Mouse (Mus musculus): ENCODE results near the gene Tmem59l. TPM values are rescaled to one million over a fixed set of nuclear protein-coding genes. Genes with fewer than 3 reads are reported as not detected.

Gene Tmem59l
- polyA plus RNA-seq, 1 experiment, result 1.3 TPM

DNA sequence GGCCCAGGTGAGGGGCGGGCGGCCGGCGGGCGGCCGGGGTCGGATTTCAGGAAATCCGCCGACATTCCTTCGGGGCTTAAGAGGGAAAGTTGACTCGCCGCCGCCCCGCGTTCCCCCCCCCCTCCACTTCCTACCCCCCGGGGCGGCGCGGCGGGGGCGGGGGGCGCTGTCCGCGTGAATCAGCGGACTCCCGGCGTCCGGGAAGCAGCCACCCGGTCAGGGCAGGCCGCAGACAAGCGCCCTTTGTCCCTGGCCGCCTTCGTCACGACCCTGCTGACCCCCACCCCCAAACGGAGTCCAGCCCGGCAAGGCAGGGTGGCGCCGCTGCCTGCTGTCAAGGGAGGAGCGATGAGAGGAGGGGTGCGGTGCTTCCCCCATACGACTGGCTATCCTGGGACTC is 2.4 kb upstream of the Tmem59l start:
- H3K4me1 ChIP-seq (ENCODE audit: control insufficient read depth, insufficient read depth, low read length), result no peaks in the 10 kb centered on the region
- no peak overlapping the region for H3K4me3 ChIP-seq (replicated peaks; ENCODE audit: control insufficient read depth, low read depth, low read length)
- no peak for TF ChIP-seq POLR2A (IDR thresholded peaks at IDR 0.05; ENCODE audit: borderline replicate concordance, control insufficient read depth, low read depth, low read length)
- TF ChIP-seq CTCF (IDR thresholded peaks at IDR 0.05; ENCODE audit: control insufficient read depth, insufficient read depth, low read length), result no peak
- no peak overlapping the region for H3K27ac ChIP-seq (ENCODE audit: control insufficient read depth, insufficient read depth, low read depth, low read length, poor library complexity)
- WGBS, result 3% methylated on average over 41 of the region's 41 CpGs

GRCm38 (mm10) chr8:70488931-70489470 is 1.8 kb upstream of the Tmem59l start:
- 2% methylated on average over 14 of the region's 14 CpGs for WGBS
- TF ChIP-seq CTCF (IDR thresholded peaks at IDR 0.05; ENCODE audit: control insufficient read depth, insufficient read depth, low read length) (no peak), POLR2A (IDR thresholded peaks at IDR 0.05; ENCODE audit: borderline replicate concordance, control insufficient read depth, low read depth, low read length) (no peak)
- Histone ChIP-seq H3K4me3 (replicated peaks; ENCODE audit: control insufficient read depth, low read depth, low read length) (no peak overlapping the region), H3K27ac (ENCODE audit: control insufficient read depth, insufficient read depth, low read depth, low read length, poor library complexity) (no peak overlapping the region), H3K4me1 (ENCODE audit: control insufficient read depth, insufficient read depth, low read length) (no peaks in the 10 kb centered on the region)

DNA sequence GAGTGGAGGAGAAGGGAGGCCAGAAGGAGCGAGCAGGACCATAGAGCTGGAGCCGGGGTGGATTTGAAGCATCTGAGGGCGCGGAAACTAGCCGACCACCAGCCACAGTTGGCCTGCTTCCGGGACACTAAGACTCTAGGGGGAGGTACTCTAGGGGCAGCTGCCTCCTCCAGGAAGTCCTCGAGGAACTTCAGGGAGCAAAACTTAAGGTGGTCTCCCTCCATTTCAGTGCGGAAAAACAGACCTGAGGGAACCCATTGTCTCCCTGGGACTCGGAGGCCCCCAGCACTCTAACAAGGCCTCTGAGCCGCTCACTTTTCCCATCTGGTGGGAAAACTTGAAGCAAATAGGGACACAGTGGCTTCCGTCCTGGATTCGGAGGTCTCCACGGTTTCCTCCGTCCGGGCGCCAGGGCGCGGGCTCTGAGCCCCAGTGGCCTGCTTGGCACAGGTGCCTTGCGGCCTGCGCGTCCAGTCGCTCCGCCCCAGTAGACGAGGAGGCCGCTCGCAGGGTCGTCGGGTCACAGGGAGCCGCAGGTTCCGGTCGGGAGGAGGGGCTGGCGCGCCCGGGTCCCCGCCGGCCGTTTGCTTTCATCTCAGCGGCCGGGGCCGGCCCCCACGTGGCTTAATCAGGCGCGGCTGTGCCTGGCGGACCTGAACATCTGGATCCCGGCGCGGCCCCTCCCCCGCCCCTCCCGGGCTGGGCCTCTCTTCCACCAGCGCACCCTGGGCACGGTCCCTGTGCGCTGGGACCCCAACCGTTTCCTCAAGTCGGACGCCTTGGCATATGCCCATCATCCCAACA is 1.0 kb upstream of the Tmem59l start:
- no peak overlapping the region for H3K27ac ChIP-seq (ENCODE audit: control insufficient read depth, insufficient read depth, low read depth, low read length, poor library complexity)
- TF ChIP-seq CTCF (IDR thresholded peaks at IDR 0.05; ENCODE audit: control insufficient read depth, insufficient read depth, low read length) (no peak), POLR2A (IDR thresholded peaks at IDR 0.05; ENCODE audit: borderline replicate concordance, control insufficient read depth, low read depth, low read length) (no peak)
- H3K4me3 ChIP-seq (replicated peaks; ENCODE audit: control insufficient read depth, low read depth, low read length), result no peak overlapping the region
- H3K4me1 ChIP-seq (ENCODE audit: control insufficient read depth, insufficient read depth, low read length), result no peaks in the 10 kb centered on the region
- 3% methylated on average over 55 of the region's 55 CpGs for WGBS

- TF ChIP-seq POLR2A (IDR thresholded peaks at IDR 0.05; ENCODE audit: borderline replicate concordance, control insufficient read depth, low read depth, low read length) (no peak), CTCF (IDR thresholded peaks at IDR 0.05; ENCODE audit: control insufficient read depth, insufficient read depth, low read length) (no peak)
- no peak overlapping the region for H3K27ac ChIP-seq (ENCODE audit: control insufficient read depth, insufficient read depth, low read depth, low read length, poor library complexity)
- WGBS, result 63% methylated on average over 7 of the region's 7 CpGs
- no peak overlapping the region for H3K4me3 ChIP-seq (replicated peaks; ENCODE audit: control insufficient read depth, low read depth, low read length)
- no peaks in the 10 kb centered on the region for H3K4me1 ChIP-seq (ENCODE audit: control insufficient read depth, insufficient read depth, low read length)
These were observed 922 bp downstream of the Tmem59l start for GRCm38 (mm10) chr8:70486191-70486681.

GRCm38 (mm10) chr8:70482943-70483342 is 4.2 kb downstream of the Tmem59l start:
- WGBS, result 81% methylated on average over 2 of the region's 2 CpGs
- H3K4me3 ChIP-seq (replicated peaks; ENCODE audit: control insufficient read depth, low read depth, low read length), result no peak overlapping the region
- H3K27ac ChIP-seq (ENCODE audit: control insufficient read depth, insufficient read depth, low read depth, low read length, poor library complexity), result no peak overlapping the region
- no peaks in the 10 kb centered on the region for H3K4me1 ChIP-seq (ENCODE audit: control insufficient read depth, insufficient read depth, low read length)
- TF ChIP-seq POLR2A (IDR thresholded peaks at IDR 0.05; ENCODE audit: borderline replicate concordance, control insufficient read depth, low read depth, low read length) (no peak), CTCF (IDR thresholded peaks at IDR 0.05; ENCODE audit: control insufficient read depth, insufficient read depth, low read length) (no peak)

GRCm38 (mm10) chr8:70481908-70482307 is 5.2 kb downstream of the Tmem59l start:
- WGBS, result 67% methylated on average over 3 of the region's 3 CpGs
- Histone ChIP-seq H3K4me1 (ENCODE audit: control insufficient read depth, insufficient read depth, low read length) (no peaks in the 10 kb centered on the region; the same call in 1 of the 2 replicates), H3K4me3 (replicated peaks; ENCODE audit: control insufficient read depth, low read depth, low read length) (no peak overlapping the region), H3K27ac (ENCODE audit: control insufficient read depth, insufficient read depth, low read depth, low read length, poor library complexity) (no peak overlapping the region)
- TF ChIP-seq POLR2A (IDR thresholded peaks at IDR 0.05; ENCODE audit: borderline replicate concordance, control insufficient read depth, low read depth, low read length) (no peak), CTCF (IDR thresholded peaks at IDR 0.05; ENCODE audit: control insufficient read depth, insufficient read depth, low read length) (no peak)

GRCm38 (mm10) chr8:70477269-70477982 is 9.7 kb downstream of the Tmem59l start:
- Histone ChIP-seq H3K4me3 (replicated peaks; ENCODE audit: control insufficient read depth, low read depth, low read length) (peak overlapping the region; percentile 70), H3K27ac (ENCODE audit: control insufficient read depth, insufficient read depth, low read depth, low read length, poor library complexity) (no peak overlapping the region), H3K4me1 (ENCODE audit: control insufficient read depth, insufficient read depth, low read length) (no peaks in the 10 kb centered on the region; the same call in 1 of the 2 replicates)
- no peak for TF ChIP-seq POLR2A (IDR thresholded peaks at IDR 0.05; ENCODE audit: borderline replicate concordance, control insufficient read depth, low read depth, low read length)
- 16% methylated on average over 21 of the region's 21 CpGs for WGBS

All from bone marrow, adult 2 months (tissue).